Mouse (Mus musculus) C2C12 (cell line): Measurements from ENCODE around the gene Clec16a.

ENCODE experiments used
- CTCF ChIP-seq: IDR thresholded peaks from one replicate; pipeline ENCODE4 v1.5.1; 2011; ENCODE audit not compliant: control insufficient read depth, insufficient read depth, insufficient read length
- MYOG ChIP-seq: IDR thresholded peaks from one replicate; pipeline ENCODE4 v1.6.1; 2011; ENCODE audit not compliant: control insufficient read depth, insufficient read length; ENCODE audit errors: extremely low read depth
- USF1 ChIP-seq: IDR thresholded peaks from one replicate; pipeline ENCODE4 v1.6.1; 2011; ENCODE audit warnings: low read depth, mild to moderate bottlenecking, control low read depth, moderate library complexity

DNA sequence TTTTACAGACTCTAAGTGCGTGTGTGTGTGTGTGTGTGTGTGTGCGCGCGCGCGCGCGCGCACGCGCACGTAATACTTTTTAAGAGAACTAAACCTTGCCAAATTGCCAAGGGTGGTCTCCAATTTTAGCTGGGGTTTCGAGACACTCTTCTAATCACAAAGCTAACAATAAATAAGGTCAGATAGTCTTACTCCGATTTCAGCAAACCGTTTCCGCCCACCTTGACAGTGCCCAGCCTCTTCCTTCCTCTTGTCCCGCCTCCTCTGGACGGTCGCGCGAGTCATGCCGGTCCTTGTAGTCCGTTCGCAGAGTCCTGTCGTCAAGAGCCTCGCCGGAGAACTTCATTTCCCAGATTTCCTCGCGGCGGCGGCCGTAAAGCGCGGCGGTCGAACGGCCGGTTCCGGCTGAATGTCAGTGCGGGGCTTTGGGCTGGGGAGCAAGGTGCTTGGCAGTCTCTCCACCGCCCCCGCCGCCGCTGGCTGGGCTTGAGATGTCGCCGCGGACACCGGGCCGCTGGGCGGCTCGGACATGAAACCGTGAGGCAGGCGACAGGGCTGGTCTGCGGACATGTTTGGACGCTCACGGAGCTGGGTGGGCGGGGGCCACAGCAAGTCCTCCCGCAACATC lies at the start of gene Clec16a:
- TF ChIP-seq MYOG (no peak), CTCF (no peak), USF1 (no peak)
